Mouse (Mus musculus) kidney, adult 2 months (tissue): ENCODE data around the gene Cdh4.

Experiments
- CTCF ChIP-seq: fragments of 200-500 bp; conservative IDR thresholded peaks from 2 replicates; pipeline ENCODE4 v1.5.1; 2011; ENCODE audit warnings: low read depth, mild to moderate bottlenecking, control low read depth, low read length, moderate library complexity, mixed read lengths; ENCODE audit not compliant: insufficient read depth, insufficient read length
- POLR2A ChIP-seq: fragments of 200-500 bp; IDR thresholded peaks from one replicate; pipeline ENCODE4 v1.6.1; 2011; ENCODE audit warnings: low read depth, low read length, control low read depth

DNA sequence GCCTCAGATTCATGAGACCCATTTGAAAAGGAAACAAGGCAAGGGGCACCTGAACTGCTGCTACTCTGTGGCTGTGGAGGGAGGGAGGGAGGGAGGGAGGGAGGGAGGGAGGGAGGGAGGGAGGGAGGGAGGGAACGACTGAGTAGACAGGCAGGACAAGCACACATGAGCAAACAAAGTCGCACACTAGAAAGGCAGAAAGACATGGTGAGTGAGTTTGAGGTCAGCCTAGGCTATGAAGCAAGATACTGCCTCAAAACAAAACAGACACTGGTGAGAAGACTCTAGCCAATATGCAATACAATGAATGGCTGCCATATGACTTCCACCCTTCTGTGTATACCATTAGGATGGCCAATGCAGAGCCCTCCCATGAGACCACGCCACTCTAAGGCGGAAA, 502.8 kb downstream of the Cdh4 start:
- TF ChIP-seq CTCF (no peak), POLR2A (no peak)
